Mouse (Mus musculus) midbrain, embryonic 15.5 days (tissue): ENCODE data around the gene Olfr551. TPM values are rescaled to one million over a fixed set of nuclear protein-coding genes. Genes with fewer than 3 reads are reported as not detected.
"Not testable (repeated sequence)": the region's sequence is repeated elsewhere in the genome, so short reads cannot be mapped to it uniquely, and the experiment has no call there.

Source experiments
- ATAC-seq: fragments of 200-750 bp; cut with Nextera tagmentation; replicated peaks from 2 replicates; pipeline ENCODE4 v1.8.0; 2017; ENCODE audit warnings: moderate TSS enrichment
- H3K27ac ChIP-seq: fragments of 300-500 bp; sonication (generic); 2 replicates; pipeline ENCODE4 v1.5.1; 2015; ENCODE audit warnings: mild to moderate bottlenecking, inconsistent platforms
- H3K27me3 ChIP-seq: fragments of 300-500 bp; sonication (generic); replicated peaks from 2 replicates; pipeline ENCODE4 v1.6.1; 2015; ENCODE audit warnings: inconsistent platforms
- H3K36me3 ChIP-seq: fragments of 300-500 bp; sonication (generic); replicated peaks from 2 replicates; pipeline ENCODE4 v1.6.1; 2015; ENCODE audit warnings: inconsistent platforms
- H3K4me1 ChIP-seq: fragments of 300-500 bp; sonication (generic); 2 replicates; pipeline ENCODE4 v1.6.1; 2015; ENCODE audit warnings: inconsistent platforms
- H3K4me2 ChIP-seq: fragments of 300-500 bp; sonication (generic); 2 replicates; pipeline ENCODE4 v1.6.1; 2015; ENCODE audit warnings: inconsistent platforms, mild to moderate bottlenecking, moderate library complexity
- H3K4me3 ChIP-seq: fragments of 300-500 bp; sonication (generic); 2 replicates; pipeline ENCODE4 v1.5.1; 2015; ENCODE audit warnings: mild to moderate bottlenecking, inconsistent platforms
- H3K9ac ChIP-seq: fragments of 300-500 bp; sonication (generic); 2 replicates; pipeline ENCODE4 v1.6.1; 2015; ENCODE audit warnings: mild to moderate bottlenecking, inconsistent platforms
- H3K9me3 ChIP-seq: fragments of 300-500 bp; sonication (generic); 2 replicates; pipeline ENCODE4 v1.6.1; 2016; ENCODE audit warnings: inconsistent platforms
- WGBS: fragments of 180-500 bp; shearing (Covaris S2); methylation state at CpG from one replicate; pipeline ENCODE4 v1.1.7; 2015; ENCODE audit warnings: mixed read lengths; 5-methylcytosine and 5-hydroxymethylcytosine counted together
- polyA plus RNA-seq: library from polyadenylated mRNA; unstranded; fragments of >200 nt; fragmentation: Nextera tagmentation; extraction: Ambion mirVana; gene quantifications from 2 replicates; pipeline ENCODE4 v1.2.1, GENCODE M21; 2015

The Olfr551 gene
- not detected in 2 replicates for polyA plus RNA-seq

DNA sequence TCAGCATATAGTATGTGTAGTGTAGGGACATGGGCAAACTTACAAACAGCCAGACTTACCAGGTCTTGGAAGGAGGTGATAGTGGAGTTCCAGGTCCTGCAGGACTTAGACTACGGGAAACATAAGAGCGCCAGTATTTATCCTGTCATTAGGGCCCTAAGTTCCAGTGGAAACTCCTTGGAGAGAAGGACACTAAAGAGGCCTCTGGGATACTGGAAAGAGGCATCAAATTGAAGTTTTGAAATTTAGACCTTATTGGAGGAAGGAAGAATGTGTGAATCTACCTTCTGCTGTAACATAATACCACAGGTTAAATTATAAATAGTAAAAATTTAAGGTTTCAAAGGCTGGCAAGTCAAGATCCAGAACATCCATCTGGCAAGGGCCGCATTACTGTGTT, at the start of gene Olfr551:
Olfr551 (minus strand) TSS at position 101 of the 400 bp plus-strand sequence.
- no peak for ATAC-seq
- no peaks in the 10 kb centered on the region for H3K9me3 ChIP-seq
- H3K36me3 ChIP-seq = no peaks in the 10 kb centered on the region
- H3K9ac ChIP-seq = no peak within 1 kb of the TSS
- H3K4me3 ChIP-seq = no peak within 1 kb of the TSS
- no peak within 1 kb of the TSS for H3K4me2 ChIP-seq
- no peak within 1 kb of the TSS for H3K27ac ChIP-seq
- WGBS = 90% methylated on average over 3 of the region's 3 CpGs
- no peaks in the 10 kb centered on the region for H3K4me1 ChIP-seq
- no peaks in the 10 kb centered on the region for H3K27me3 ChIP-seq

DNA sequence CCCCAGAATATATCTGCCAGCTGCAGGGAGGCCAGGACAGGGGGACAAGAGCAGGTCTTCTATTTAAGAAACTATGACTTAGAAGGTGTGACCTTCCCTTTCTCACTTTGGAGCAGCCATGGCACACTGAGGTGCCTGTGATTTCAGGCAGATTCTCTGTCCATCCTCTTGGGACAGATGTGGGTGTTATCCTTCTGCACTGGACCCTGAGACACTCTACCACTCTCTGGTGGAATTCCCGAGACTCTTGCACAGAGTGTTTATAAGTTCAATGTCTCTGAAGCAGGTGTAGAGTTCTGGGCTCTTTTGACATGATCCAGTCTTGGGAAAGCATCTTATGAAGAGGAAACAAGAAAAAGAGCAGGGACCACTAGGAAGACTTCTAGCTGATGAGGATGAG, 46.4 kb upstream of the Olfr551 start, which contains the start of gene Olfr554:
Olfr554 (plus strand) TSS at position 301 of the 400 bp plus-strand sequence.
- ATAC-seq = no peak
- H3K4me1 ChIP-seq = no peaks in the 10 kb centered on the region
- H3K9ac ChIP-seq = no peak within 1 kb of the TSS
- WGBS = 87% methylated on average over 1 of the region's 1 CpGs
- H3K27ac ChIP-seq = no peak within 1 kb of the TSS
- H3K9me3 ChIP-seq = no peaks in the 10 kb centered on the region
- no peak within 1 kb of the TSS for H3K4me2 ChIP-seq
- H3K4me3 ChIP-seq = no peak within 1 kb of the TSS
- H3K27me3 ChIP-seq = no peaks in the 10 kb centered on the region
- H3K36me3 ChIP-seq = no peaks in the 10 kb centered on the region

DNA sequence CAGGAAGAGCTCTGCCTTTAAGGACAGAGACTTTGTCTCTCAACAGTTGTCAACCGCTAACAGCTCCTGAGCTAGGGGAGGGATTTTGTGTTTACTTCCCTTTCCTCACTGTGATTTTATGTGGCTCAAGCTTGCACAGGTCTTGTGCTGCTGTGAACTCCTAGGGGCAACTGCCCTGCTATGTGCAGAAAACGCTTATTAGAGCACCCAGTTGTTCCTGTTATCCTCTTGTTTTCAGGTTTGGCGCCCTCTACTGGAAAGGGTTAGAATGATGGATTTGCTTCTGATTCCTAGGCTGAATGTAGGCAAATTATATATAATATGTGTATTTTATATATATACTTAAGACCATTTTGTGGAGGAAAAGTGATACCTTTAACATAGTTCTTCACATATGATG, 45.0 kb upstream of the Olfr551 start:
- no peaks in the 10 kb centered on the region for H3K36me3 ChIP-seq

DNA sequence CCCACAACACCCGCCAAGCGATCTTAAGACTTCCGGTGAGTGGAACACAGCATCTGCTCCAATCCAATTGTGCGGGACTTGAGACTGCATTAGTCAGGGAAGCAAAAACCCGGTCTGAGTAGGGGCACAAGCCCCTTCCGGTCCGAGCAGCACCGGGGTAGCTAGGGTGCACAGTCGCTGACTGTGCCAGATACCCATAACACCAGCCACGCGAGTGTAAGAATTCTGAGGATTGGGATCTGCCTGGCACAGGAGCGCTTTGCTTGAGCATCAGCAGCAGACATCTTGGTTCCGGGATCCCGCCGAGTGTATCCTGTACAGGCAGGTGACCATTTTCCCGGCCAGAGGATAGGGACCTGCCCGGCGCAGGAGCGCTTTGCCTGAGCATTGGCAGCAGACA, 28.7 kb upstream of the Olfr551 start:
- H3K36me3 ChIP-seq, H3K4me2 ChIP-seq, H3K9me3 ChIP-seq, H3K27me3 ChIP-seq, H3K27ac ChIP-seq, H3K9ac ChIP-seq, ATAC-seq, H3K4me1 ChIP-seq, H3K4me3 ChIP-seq: not testable (repeated sequence)
- 90% methylated on average over 19 of the region's 19 CpGs for WGBS

More for the DNA sequence above, 45.0 kb upstream of the Olfr551 start:
- H3K9me3 ChIP-seq = no peaks in the 10 kb centered on the region
- no peaks in the 10 kb centered on the region for H3K27me3 ChIP-seq
- H3K4me2 ChIP-seq = no peak overlapping the region
- WGBS = 26% methylated on average over 3 of the region's 3 CpGs
- no peaks in the 10 kb centered on the region for H3K4me1 ChIP-seq
- H3K4me3 ChIP-seq = no peak overlapping the region
- no peak overlapping the region for H3K9ac ChIP-seq
- ATAC-seq = no peak
- H3K27ac ChIP-seq = no peak overlapping the region

DNA sequence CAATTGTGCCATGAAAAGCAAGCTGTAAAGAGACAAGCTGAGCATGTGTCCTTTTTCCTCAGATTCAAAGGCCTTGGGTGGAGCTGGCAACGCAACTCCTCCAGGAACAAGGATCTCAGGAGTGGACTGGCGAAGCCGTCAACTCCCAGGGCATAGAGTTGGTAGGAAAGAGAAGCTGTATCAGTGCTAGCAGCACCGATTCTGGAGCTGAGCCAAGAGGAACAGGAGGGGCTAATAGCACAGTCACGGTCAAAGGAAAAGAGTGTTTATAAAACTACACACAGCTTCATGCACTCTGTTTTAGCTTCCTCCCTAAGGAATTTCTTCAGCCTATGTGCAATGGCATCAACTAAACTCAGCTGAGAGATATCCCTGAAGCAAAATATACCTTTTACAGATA, 27.9 kb upstream of the Olfr551 start:
- WGBS = 61% methylated on average over 5 of the region's 5 CpGs
- H3K4me3 ChIP-seq = no peak overlapping the region
- no peaks in the 10 kb centered on the region for H3K9me3 ChIP-seq
- no peaks in the 10 kb centered on the region for H3K27me3 ChIP-seq
- H3K4me2 ChIP-seq = no peak overlapping the region
- H3K4me1 ChIP-seq = no peaks in the 10 kb centered on the region
- no peak overlapping the region for H3K27ac ChIP-seq
- no peaks in the 10 kb centered on the region for H3K36me3 ChIP-seq
- H3K9ac ChIP-seq = no peak overlapping the region
- no peak for ATAC-seq

DNA sequence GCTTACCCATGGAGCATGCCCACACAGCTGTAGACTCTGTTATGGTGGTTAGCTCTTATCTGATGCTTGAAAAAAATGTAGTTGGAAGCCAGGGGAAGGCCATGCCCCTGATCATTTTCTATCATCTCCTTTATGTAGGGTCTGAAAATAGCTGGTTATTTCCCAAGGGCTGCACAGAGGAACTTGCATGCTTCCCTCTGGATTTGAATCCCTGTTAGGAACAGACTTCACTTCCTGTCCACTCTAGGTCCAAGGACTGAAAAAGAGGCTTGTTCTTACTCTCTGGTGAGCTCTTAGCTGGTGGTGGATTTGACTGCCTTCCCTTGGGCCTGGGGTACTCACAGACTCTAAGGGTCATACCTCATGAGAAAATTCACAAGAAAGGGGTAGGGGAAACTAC, 26.4 kb upstream of the Olfr551 start, which contains the start of gene Olfr553:
Olfr553 (minus strand) TSS at position 101 of the 400 bp plus-strand sequence.
- Histone ChIP-seq H3K27ac (no peak within 1 kb of the TSS), H3K9ac (no peak within 1 kb of the TSS), H3K27me3 (no peaks in the 10 kb centered on the region), H3K4me3 (no peak within 1 kb of the TSS), H3K36me3 (no peaks in the 10 kb centered on the region), H3K4me2 (no peak within 1 kb of the TSS), H3K9me3 (no peaks in the 10 kb centered on the region), H3K4me1 (no peaks in the 10 kb centered on the region)
- no peak for ATAC-seq

DNA sequence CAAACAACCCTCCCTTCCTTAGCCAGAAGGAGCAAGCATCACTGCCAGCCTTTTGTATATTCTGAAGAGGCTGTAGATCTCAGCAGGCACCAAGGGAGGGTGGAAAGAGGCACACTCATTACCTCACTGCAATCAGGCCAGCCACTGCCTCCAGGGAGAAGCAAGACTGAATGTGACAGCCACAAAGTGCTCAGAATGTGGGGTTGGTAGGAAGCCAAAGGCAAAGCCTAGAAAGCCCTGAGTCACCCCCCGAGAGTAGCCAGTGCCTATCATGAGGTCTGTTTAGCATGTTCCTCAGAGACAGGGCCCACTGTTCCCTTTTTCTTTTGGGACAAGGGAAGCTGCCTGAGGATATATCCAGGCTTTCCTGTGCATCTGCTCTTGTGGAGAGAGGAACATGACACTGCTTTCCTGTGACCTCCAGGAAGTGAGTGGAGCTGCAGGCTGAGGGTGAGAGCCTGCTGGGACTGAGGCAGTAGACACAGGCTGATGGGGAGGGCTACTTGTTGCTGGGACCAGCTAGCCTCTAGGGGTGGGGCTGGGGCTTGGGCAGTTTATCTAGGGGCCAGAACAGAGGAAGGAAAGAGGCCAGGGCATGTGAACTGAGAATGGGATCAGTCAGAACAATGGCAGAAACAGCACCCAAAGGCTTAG, 5.8 kb upstream of the Olfr551 start, which contains the start of gene Olfr552:
Olfr552 (plus strand) TSS at position 393 of the 654 bp plus-strand sequence.
- no peak for ATAC-seq
- Histone ChIP-seq H3K4me3 (no peak within 1 kb of the TSS), H3K4me2 (no peak within 1 kb of the TSS), H3K27ac (no peak within 1 kb of the TSS), H3K27me3 (no peaks in the 10 kb centered on the region), H3K4me1 (no peaks in the 10 kb centered on the region), H3K36me3 (no peaks in the 10 kb centered on the region), H3K9ac (no peak within 1 kb of the TSS), H3K9me3 (no peaks in the 10 kb centered on the region)
- 93% methylated on average over 1 of the region's 1 CpGs for WGBS

DNA sequence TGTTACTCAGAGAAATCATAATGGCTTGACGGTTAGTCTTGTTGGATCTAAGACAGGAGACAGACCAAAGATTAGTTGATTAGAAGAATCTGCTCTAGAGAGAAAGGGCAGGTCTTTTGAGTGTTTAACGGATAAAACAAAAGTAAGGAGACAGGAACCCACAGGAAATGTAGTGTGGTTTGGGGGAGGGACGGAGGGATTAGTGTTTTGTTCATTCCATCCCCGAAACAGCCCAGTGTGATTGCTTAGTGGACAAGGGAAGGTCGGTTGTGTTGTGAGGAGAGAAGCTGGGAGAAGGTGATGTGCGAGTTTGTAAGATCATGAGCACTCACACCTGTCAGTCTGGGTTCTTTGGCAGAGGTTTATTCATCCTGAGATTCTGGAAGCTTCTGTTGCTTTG, 15.7 kb downstream of the Olfr551 start:
- no peak overlapping the region for H3K9ac ChIP-seq
- no peaks in the 10 kb centered on the region for H3K27me3 ChIP-seq
- H3K4me2 ChIP-seq = no peak overlapping the region
- ATAC-seq = no peak
- H3K27ac ChIP-seq = no peak overlapping the region
- no peaks in the 10 kb centered on the region for H3K36me3 ChIP-seq
- peaks cover 5% of the 10 kb centered on the region; the same call in 1 of the 2 replicates for H3K4me1 ChIP-seq
- 56% methylated on average over 6 of the region's 6 CpGs for WGBS
- H3K9me3 ChIP-seq = no peaks in the 10 kb centered on the region
- H3K4me3 ChIP-seq = no peak overlapping the region

DNA sequence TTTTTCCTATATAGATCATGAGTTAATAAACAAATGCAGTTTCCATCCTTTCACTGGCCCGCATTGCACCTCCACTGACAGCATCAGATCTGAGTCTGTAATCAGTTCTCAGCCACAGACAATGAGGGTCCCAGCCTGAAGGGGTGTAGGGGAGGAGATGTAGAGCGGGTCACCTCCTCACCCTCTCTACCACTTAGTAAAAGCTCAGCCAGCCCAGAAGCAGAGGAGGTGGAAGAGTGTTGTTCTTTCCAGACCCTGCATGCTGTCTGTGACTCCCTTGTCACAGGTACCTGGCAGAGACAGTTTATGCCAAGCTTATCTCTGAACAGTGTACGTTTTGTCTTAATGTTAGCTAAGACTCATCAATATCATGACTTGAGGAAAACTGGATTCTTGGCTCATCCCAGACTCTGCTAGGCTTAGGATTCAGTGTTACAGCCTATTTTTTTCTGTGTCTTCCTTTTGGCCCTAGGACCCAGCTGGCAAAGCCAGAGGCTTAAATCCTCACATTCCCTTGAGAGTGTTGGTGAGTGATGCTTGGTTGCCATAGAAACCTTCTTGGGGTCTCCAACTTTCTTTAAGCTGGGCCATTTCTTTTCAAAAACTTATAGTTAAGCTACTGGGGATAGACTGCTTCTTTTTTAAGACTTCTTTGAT, 18.4 kb downstream of the Olfr551 start:
- Histone ChIP-seq H3K27ac (no peak overlapping the region), H3K4me2 (no peak overlapping the region), H3K9ac (no peak overlapping the region), H3K4me3 (no peak overlapping the region), H3K36me3 (no peaks in the 10 kb centered on the region), H3K27me3 (no peaks in the 10 kb centered on the region), H3K9me3 (no peaks in the 10 kb centered on the region), H3K4me1 (peaks cover 5% of the 10 kb centered on the region; the same call in 1 of the 2 replicates)
- peak; percentile 72 for ATAC-seq
- WGBS = 29% methylated on average over 3 of the region's 3 CpGs

DNA sequence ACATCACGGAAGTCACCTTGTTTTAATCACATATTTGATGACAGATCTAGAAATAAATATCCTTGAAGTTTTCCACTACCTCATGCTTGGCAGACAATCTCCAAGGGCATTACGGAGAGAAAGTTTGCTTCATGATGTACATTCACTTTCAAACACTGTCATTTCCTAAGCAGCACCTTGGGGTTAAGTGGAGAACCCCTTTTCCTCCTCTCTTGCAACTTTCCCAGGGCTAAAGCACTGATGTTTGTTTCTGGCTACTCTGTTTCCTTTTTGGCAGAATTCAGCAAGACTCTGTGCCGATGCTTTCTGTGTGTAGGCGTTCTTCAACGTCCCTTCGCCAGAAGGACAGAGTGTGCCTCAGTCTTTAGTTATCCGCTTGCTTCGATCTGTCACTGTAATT, 20.5 kb downstream of the Olfr551 start, which contains the start of gene Olfr550:
Olfr550 (plus strand) TSS at position 301 of the 400 bp plus-strand sequence.
- Histone ChIP-seq H3K9ac (no peak within 1 kb of the TSS), H3K27ac (no peak within 1 kb of the TSS), H3K9me3 (no peaks in the 10 kb centered on the region), H3K4me3 (no peak within 1 kb of the TSS), H3K27me3 (no peaks in the 10 kb centered on the region), H3K36me3 (no peaks in the 10 kb centered on the region), H3K4me2 (no peak within 1 kb of the TSS), H3K4me1 (peaks cover 5% of the 10 kb centered on the region; the same call in 1 of the 2 replicates)
- WGBS = 95% methylated on average over 8 of the region's 8 CpGs
- ATAC-seq = no peak

DNA sequence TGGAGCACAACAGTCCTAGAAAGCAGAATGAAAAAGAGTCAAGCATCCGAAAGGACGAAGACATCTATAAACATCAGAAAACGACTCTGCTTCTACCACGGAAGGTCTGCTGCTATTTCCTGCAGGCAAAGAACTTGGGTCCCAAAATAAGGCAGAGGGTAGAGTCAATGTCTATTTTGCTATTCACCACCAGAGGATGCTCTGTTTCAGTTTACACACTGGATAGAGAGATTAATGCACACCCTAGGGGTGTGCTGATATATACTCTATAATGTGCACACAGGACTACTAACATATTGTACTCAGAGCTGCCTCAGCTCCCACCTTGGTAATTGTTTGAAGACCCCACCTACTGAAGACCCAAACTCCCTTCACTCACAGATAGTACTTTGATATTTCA, 25.5 kb downstream of the Olfr551 start:
- no peak for ATAC-seq
- Histone ChIP-seq H3K27ac (no peak overlapping the region), H3K4me3 (no peak overlapping the region), H3K9me3 (no peaks in the 10 kb centered on the region), H3K27me3 (no peaks in the 10 kb centered on the region), H3K4me2 (no peak overlapping the region), H3K4me1 (no peaks in the 10 kb centered on the region), H3K36me3 (no peaks in the 10 kb centered on the region), H3K9ac (no peak overlapping the region)
- 94% methylated on average over 4 of the region's 4 CpGs for WGBS

DNA sequence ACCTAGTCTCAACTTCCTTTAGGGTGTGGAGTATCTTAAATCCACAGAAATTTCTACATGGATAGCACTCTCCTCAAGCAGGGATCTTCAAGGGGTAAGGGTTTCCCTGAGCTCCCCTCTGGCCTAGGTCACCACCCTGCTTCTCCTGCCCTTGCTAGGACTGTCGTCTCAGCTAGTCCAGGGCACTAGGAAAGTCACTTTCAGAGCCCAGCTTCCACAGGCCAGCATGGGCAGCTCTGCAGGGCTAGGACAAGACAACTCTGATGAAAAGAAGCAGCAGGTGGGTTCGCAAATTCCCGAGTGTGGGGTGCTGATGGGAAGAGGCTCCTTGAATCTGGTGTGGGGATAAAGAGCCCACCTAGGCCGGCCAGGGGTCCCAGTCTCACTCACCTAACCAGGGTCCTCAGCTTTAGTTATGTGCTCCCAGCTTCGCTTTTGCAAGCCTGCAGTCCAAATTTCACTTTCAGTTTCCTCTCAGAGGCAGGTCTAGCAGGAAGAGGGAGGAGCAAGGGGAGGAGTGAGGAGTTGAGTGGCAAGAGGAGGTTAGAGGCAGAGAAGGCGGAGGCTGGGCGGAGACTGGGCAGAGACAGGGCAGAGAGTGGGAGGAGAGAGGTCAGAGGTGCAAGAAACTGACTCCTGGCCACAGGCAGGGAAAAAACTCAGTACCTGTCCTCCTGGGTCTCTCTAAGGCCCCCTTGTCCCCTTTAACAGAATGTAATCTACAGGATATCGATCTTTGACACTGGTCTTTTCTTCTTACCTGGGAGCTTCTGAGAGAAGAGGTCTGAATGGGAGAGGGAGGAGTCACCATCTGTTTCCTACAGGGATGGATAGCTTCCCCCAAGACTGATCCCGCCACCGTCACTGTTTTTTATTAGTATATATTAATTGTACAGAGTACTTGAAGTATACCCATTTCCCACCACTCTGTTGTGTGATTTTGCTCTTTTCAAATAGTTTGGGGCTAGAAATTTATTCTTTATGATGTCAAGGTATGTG, 26.4 kb downstream of the Olfr551 start, which contains the start of gene Trim21:
Trim21 (minus strand) TSS at position 488 of the 999 bp plus-strand sequence.
- WGBS = 27% methylated on average over 10 of the region's 10 CpGs
- Histone ChIP-seq H3K4me2 (peak within 1 kb of the TSS; percentile 19), H3K9me3 (no peaks in the 10 kb centered on the region), H3K4me1 (no peaks in the 10 kb centered on the region), H3K27me3 (no peaks in the 10 kb centered on the region), H3K36me3 (no peaks in the 10 kb centered on the region), H3K9ac (no peak within 1 kb of the TSS), H3K27ac (no peak within 1 kb of the TSS), H3K4me3 (peak within 1 kb of the TSS; percentile 20)
- 0 out of 2 replicates have a peak, but pooled peaks have one; percentile 56 for ATAC-seq
